Mouse (Mus musculus) kidney, embryonic 15.5 days (tissue): Measurements from ENCODE around the gene Gm7534. TPM values are rescaled to one million over a fixed set of nuclear protein-coding genes. Genes with fewer than 3 reads are reported as not detected.
"Not testable (repeated sequence)": the region's sequence is repeated elsewhere in the genome, so short reads cannot be mapped to it uniquely, and the experiment has no call there.

Source experiments
- ATAC-seq: fragments of 200-750 bp; cut with Nextera tagmentation; replicated peaks from 2 replicates; pipeline ENCODE4 v1.8.0; 2017; ENCODE audit warnings: moderate TSS enrichment; ENCODE audit not compliant: low FRiP score
- H3K27ac ChIP-seq: fragments of 300-500 bp; sonication (generic); 2 replicates; pipeline ENCODE4 v1.5.1; 2015; ENCODE audit warnings: mild to moderate bottlenecking, inconsistent platforms
- H3K27me3 ChIP-seq: fragments of 300-500 bp; sonication (generic); 2 replicates; pipeline ENCODE4 v1.6.1; 2015; ENCODE audit warnings: inconsistent platforms
- H3K36me3 ChIP-seq: fragments of 300-500 bp; sonication (generic); 2 replicates; pipeline ENCODE4 v1.6.1; 2015; ENCODE audit warnings: inconsistent platforms
- H3K4me1 ChIP-seq: fragments of 300-500 bp; sonication (generic); 2 replicates; pipeline ENCODE4 v1.6.1; 2015; ENCODE audit warnings: inconsistent platforms
- H3K4me2 ChIP-seq: fragments of 300-500 bp; sonication (generic); 2 replicates; pipeline ENCODE4 v1.6.1; 2015; ENCODE audit warnings: moderate library complexity, mild to moderate bottlenecking, inconsistent platforms
- H3K4me3 ChIP-seq: fragments of 300-500 bp; sonication (generic); replicated peaks from 2 replicates; pipeline ENCODE4 v1.5.1; 2015; ENCODE audit warnings: mild to moderate bottlenecking, inconsistent platforms
- H3K9ac ChIP-seq: fragments of 300-500 bp; sonication (generic); 2 replicates; pipeline ENCODE4 v1.6.1; 2015; ENCODE audit warnings: mild to moderate bottlenecking, inconsistent platforms
- H3K9me3 ChIP-seq: fragments of 300-500 bp; sonication (generic); replicated peaks from 2 replicates; pipeline ENCODE4 v1.6.1; 2016; ENCODE audit warnings: inconsistent platforms
- WGBS: fragments of 180-500 bp; shearing (Covaris S2); methylation state at CpG from one replicate; pipeline ENCODE4 v1.1.7; 2015; ENCODE audit warnings: mixed read lengths; 5-methylcytosine and 5-hydroxymethylcytosine counted together
- polyA plus RNA-seq: library from polyadenylated mRNA; unstranded; fragments of >200 nt; fragmentation: Nextera tagmentation; extraction: Ambion mirVana; gene quantifications from 2 replicates; pipeline ENCODE4 v1.2.1, GENCODE M21; 2015

The Gm7534 gene
- polyA plus RNA-seq, 1 experiment from 2014 or later, result 0.30 TPM

GRCm38 (mm10) chr4:134185569-134185968 lies 17.2 kb downstream of the Gm7534 start:
- peak overlapping the region; percentile 66 for H3K4me3 ChIP-seq
- WGBS, result 58% methylated on average over 3 of the region's 3 CpGs
- peak overlapping the region; percentile 71 for H3K9ac ChIP-seq

DNA sequence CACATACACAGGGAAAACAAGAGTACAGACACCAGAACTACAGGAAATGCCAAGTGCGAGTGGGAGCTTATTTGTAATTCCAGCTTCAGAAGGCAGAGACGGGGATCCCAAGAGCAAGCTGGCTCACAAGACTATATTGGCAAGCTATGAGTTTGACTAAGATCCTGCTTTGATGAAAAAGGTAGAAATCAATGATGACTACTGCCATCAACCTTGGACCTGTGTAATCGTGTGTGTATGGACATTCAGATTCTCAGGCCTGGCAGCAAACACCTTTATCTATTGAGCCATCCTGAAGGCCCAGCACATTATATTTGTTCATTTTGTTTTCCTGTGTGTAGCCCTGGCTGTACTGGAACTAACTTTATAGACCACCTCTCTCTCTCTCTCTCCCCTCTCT lies 19.1 kb downstream of the Gm7534 start:
- peaks cover 12% of the 10 kb centered on the region for H3K4me1 ChIP-seq
- no peak for ATAC-seq
- H3K4me2 ChIP-seq, result no peak overlapping the region
- 87% methylated on average over 3 of the region's 3 CpGs for WGBS
- no peak overlapping the region for H3K27ac ChIP-seq
- no peaks in the 10 kb centered on the region for H3K9me3 ChIP-seq
- no peaks in the 10 kb centered on the region for H3K27me3 ChIP-seq
- no peaks in the 10 kb centered on the region for H3K36me3 ChIP-seq
- H3K9ac ChIP-seq, result no peak overlapping the region
- no peak overlapping the region for H3K4me3 ChIP-seq

More at GRCm38 (mm10) chr4:134185569-134185968, 17.2 kb downstream of the Gm7534 start:
- Histone ChIP-seq H3K27ac (no peak overlapping the region), H3K36me3 (no peaks in the 10 kb centered on the region), H3K4me1 (peaks cover 12% of the 10 kb centered on the region), H3K9me3 (no peaks in the 10 kb centered on the region), H3K4me2 (peak overlapping the region; percentile 95), H3K27me3 (no peaks in the 10 kb centered on the region)
- no peak for ATAC-seq

GRCm38 (mm10) chr4:134181825-134182224 lies 21.0 kb downstream of the Gm7534 start:
- ATAC-seq, result no peak
- no peak overlapping the region for H3K4me3 ChIP-seq
- no peaks in the 10 kb centered on the region for H3K9me3 ChIP-seq
- no peaks in the 10 kb centered on the region for H3K27me3 ChIP-seq
- no peak overlapping the region for H3K4me2 ChIP-seq
- H3K9ac ChIP-seq, result no peak overlapping the region
- no peaks in the 10 kb centered on the region for H3K36me3 ChIP-seq
- peaks cover 12% of the 10 kb centered on the region for H3K4me1 ChIP-seq
- H3K27ac ChIP-seq, result no peak overlapping the region

DNA sequence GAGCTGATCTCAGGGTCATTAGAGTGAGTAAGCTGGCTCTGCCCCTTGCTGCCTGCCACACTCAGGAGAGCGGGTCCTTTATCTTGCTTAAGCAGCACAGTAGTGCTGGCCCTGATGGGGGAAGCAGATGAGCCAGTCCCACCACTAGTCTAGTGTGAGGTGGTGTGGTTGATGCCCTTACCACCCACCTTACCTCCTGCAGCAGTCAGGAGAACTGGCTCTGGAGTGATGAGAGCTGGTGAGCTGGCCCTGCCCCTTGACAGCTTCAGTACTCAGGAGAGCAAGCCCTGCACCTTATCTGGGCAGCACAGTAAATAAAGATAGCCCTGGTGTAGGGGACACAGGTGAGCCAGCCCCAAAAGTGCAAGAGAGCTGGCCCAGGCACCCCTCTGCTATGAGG lies 21.7 kb downstream of the Gm7534 start:
- ATAC-seq, result peak; percentile 54; the same call in 1 of the 2 replicates
- 92% methylated on average over 1 of the region's 1 CpGs for WGBS
- no peak overlapping the region for H3K27ac ChIP-seq
- H3K4me1 ChIP-seq, result peaks cover 9% of the 10 kb centered on the region
- no peaks in the 10 kb centered on the region for H3K36me3 ChIP-seq
- H3K4me2 ChIP-seq, result no peak overlapping the region
- no peak overlapping the region for H3K4me3 ChIP-seq
- no peaks in the 10 kb centered on the region for H3K9me3 ChIP-seq
- H3K9ac ChIP-seq, result no peak overlapping the region
- no peaks in the 10 kb centered on the region for H3K27me3 ChIP-seq

GRCm38 (mm10) chr4:134172391-134172790 lies 30.4 kb downstream of the Gm7534 start:
- Histone ChIP-seq H3K27me3 (no peaks in the 10 kb centered on the region), H3K27ac (no peak overlapping the region), H3K9ac (no peak overlapping the region), H3K4me3 (no peak overlapping the region), H3K4me2 (no peak overlapping the region), H3K36me3 (peaks cover 19% of the 10 kb centered on the region), H3K4me1 (no peaks in the 10 kb centered on the region), H3K9me3 (no peaks in the 10 kb centered on the region)
- no peak for ATAC-seq
- 81% methylated on average over 3 of the region's 3 CpGs for WGBS

GRCm38 (mm10) chr4:134166906-134167305 lies 35.9 kb downstream of the Gm7534 start:
- Histone ChIP-seq H3K27me3 (no peaks in the 10 kb centered on the region), H3K27ac (no peak overlapping the region)

GRCm38 (mm10) chr4:134165548-134166465 lies 37.0 kb downstream of the Gm7534 start:
- no peak for ATAC-seq
- no peaks in the 10 kb centered on the region for H3K27me3 ChIP-seq
- no peaks in the 10 kb centered on the region for H3K4me1 ChIP-seq
- WGBS, result 75% methylated on average over 3 of the region's 3 CpGs
- peak overlapping the region; percentile 3; the same call in 1 of the 2 replicates for H3K27ac ChIP-seq
- H3K9me3 ChIP-seq, result no peaks in the 10 kb centered on the region
- no peak overlapping the region for H3K4me2 ChIP-seq
- H3K9ac ChIP-seq, result no peak overlapping the region
- H3K4me3 ChIP-seq, result no peak overlapping the region
- peaks cover 32% of the 10 kb centered on the region for H3K36me3 ChIP-seq

More at GRCm38 (mm10) chr4:134166906-134167305, 35.9 kb downstream of the Gm7534 start:
- no peaks in the 10 kb centered on the region for H3K9me3 ChIP-seq
- H3K36me3 ChIP-seq, result peaks cover 41% of the 10 kb centered on the region
- no peak overlapping the region for H3K9ac ChIP-seq
- WGBS, result 94% methylated on average over 3 of the region's 3 CpGs
- no peaks in the 10 kb centered on the region for H3K4me1 ChIP-seq
- no peak for ATAC-seq
- no peak overlapping the region for H3K4me2 ChIP-seq
- H3K4me3 ChIP-seq, result no peak overlapping the region

GRCm38 (mm10) chr4:134165024-134165423 lies 37.8 kb downstream of the Gm7534 start:
- H3K4me3 ChIP-seq, result no peak overlapping the region
- H3K27me3 ChIP-seq, result no peaks in the 10 kb centered on the region
- no peaks in the 10 kb centered on the region for H3K4me1 ChIP-seq
- peak overlapping the region; percentile 54 for H3K27ac ChIP-seq
- WGBS, result 64% methylated on average over 6 of the region's 6 CpGs
- H3K9ac ChIP-seq, result no peak overlapping the region
- H3K9me3 ChIP-seq, result no peaks in the 10 kb centered on the region
- H3K36me3 ChIP-seq, result peaks cover 32% of the 10 kb centered on the region
- H3K4me2 ChIP-seq, result no peak overlapping the region; the same call in 1 of the 2 replicates
- ATAC-seq, result no peak

DNA sequence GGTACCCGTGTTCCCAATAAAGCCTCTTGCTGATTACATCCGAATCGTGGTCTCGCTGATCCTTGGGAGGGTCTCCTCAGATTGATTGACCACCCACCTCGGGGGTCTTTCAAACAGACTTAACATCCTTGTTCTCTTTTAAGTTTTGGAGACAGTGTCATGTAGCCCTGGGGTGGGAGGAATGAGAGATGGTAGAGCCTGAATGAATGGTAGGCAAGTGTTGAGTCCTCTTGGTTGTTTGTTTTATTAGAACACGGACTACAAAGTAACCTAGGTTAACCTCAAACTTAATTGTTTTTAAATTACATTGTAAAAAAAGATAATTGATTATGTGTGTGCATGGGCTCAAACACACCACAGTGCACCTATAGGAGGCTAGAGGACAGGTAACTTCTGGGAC lies 38.2 kb downstream of the Gm7534 start:
- Histone ChIP-seq H3K4me3 (no peak overlapping the region), H3K27me3 (no peaks in the 10 kb centered on the region), H3K9me3 (no peaks in the 10 kb centered on the region), H3K4me2 (no peak overlapping the region), H3K27ac (peak overlapping the region; percentile 54), H3K4me1 (no peaks in the 10 kb centered on the region), H3K36me3 (peaks cover 32% of the 10 kb centered on the region), H3K9ac (no peak overlapping the region)
- WGBS, result 89% methylated on average over 5 of the region's 6 CpGs
- no peak for ATAC-seq

GRCm38 (mm10) chr4:134160071-134160470 lies 42.7 kb downstream of the Gm7534 start:
- Histone ChIP-seq H3K9ac (peak overlapping the region; percentile 55), H3K4me2 (peak overlapping the region; percentile 57), H3K27ac (peak overlapping the region; percentile 77), H3K4me3 (peak overlapping the region; percentile 54)
- not testable (repeated sequence) for ATAC-seq, H3K9me3 ChIP-seq, H3K4me1 ChIP-seq, H3K27me3 ChIP-seq, H3K36me3 ChIP-seq
- 3% methylated on average over 30 of the region's 30 CpGs for WGBS

DNA sequence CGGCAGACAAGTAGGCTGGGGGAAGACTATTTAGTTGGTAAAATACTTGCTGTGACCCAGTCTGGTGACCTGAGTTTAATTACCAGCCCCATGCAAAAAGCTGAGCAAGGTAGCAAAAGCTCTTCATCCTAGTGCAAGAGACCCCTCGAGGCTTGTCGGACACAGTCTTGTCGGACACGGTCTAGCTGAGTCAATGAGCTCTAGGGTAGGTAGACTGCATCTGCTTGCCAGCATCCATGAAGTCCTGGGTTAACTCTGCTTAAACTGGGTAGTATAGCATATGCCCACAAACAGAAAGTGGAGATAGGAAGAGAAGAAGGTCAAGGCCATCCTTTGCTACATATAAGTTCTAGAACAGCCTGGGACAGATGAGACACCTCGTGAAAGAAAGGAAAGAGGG lies 44.0 kb downstream of the Gm7534 start:
- 75% methylated on average over 6 of the region's 6 CpGs for WGBS
- H3K9ac ChIP-seq, result no peak overlapping the region
- peak overlapping the region; percentile 62 for H3K27ac ChIP-seq
- H3K4me2 ChIP-seq, result no peak overlapping the region
- no peaks in the 10 kb centered on the region for H3K9me3 ChIP-seq
- no peak for ATAC-seq
- peaks cover 12% of the 10 kb centered on the region; the same call in 1 of the 2 replicates for H3K36me3 ChIP-seq
- peaks cover 10% of the 10 kb centered on the region for H3K4me1 ChIP-seq
- no peak overlapping the region for H3K4me3 ChIP-seq
- no peaks in the 10 kb centered on the region for H3K27me3 ChIP-seq

- H3K27ac ChIP-seq, result no peak overlapping the region
- H3K4me2 ChIP-seq, result no peak overlapping the region
- H3K9ac ChIP-seq, result no peak overlapping the region
- no peak for ATAC-seq
- H3K36me3 ChIP-seq, result peaks cover 24% of the 10 kb centered on the region
- 83% methylated on average over 2 of the region's 2 CpGs for WGBS
- peaks cover 10% of the 10 kb centered on the region for H3K4me1 ChIP-seq
- no peak overlapping the region for H3K4me3 ChIP-seq
- H3K27me3 ChIP-seq, result no peaks in the 10 kb centered on the region
- H3K9me3 ChIP-seq, result no peaks in the 10 kb centered on the region
Observed at GRCm38 (mm10) chr4:134157558-134157957, 45.2 kb downstream of the Gm7534 start.
